Mouse (Mus musculus) ovary, adult 18-20 months (tissue): ENCODE measurements at regions not wholly inside any gene's neighbourhood (a gene's known extent, or its start where the extent isn't known, plus 50 kb on each side); places are given as distances from the start of the nearest gene placed in this dataset.
"Not testable (repeated sequence)": the region's sequence is repeated elsewhere in the genome, so short reads cannot be mapped to it uniquely, and the experiment has no call there.

Experiments
- DNase-seq: peaks from one replicate; pipeline ENCODE4 v3.0.0; 2022; ENCODE audit warnings: low spot score, mixed read lengths

DNA sequence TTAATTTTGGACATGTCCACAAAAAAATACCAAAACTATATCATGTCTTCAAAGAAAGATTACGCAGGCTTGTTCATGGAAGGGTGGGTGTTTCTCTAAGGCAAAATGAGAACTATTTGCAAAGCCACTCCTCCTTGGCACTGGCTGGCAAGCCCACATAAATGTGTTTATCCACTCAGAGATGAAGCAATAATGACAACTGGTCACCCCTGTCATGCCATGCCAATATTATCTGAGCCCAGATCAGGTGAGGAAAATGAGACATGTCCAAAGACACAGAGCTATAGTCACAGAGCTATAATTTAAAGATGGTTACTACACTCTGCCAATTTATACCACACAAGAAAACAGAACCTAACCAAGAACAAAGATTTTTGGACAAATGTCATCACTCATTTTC is 227.0 kb upstream of the Zfp703 start:
- DNase-seq: no peak

DNA sequence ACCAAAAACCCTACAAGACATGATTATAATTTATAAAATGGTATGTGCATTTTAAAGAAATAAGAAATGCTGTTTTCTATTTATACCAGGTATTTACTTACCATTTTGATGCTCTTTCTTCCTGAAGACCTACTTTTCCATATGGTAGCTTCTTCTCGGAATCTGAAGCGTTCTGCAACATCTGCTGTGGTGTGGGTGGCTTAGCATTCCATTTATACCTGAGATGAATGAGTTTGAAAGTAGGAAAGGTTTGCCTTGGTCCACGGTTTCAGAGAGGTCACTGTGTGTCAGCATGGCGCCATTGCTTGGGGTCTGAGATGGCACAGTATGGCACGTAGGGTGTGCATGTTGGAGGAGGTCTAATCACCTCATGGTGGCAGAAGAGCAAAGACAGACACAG is 225.5 kb upstream of the Zfp703 start:
- DNase-seq: no peak

DNA sequence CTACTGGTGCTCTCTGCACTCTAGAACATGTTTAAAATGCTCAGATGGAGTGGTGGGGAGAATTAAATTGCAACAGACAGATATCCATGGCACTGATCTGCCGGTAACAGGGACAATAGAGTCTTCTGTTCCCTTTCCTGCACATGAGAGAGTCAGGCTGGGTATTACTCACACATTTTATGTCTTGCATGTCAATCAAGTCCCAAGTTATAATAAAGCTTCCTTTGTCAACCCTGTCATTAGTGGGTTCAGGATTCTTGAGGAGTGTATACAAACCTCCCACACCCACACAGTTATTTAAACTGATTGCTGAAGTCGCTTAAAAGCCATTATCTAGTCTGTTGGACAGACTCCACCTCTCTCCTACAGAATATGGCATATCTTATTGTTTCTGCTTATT is 220.7 kb upstream of the Zfp703 start:
- no peak for DNase-seq

DNA sequence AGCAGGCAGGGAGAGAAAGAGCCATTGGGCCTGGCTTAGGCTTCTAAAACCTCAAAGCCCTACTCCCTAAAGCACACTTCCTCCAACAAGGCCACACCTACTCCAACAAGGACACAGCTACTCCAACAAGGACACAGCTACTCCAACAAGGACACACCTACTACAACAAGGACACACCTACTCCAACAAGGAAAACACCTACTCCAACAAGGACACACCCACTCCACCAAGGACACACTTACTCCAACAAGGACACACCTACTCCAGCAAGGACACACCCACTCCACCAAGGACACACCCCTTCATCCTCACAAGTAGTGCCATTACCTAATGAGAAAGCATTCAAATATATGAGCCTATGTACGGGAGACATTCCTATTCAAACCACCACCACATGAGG is 216.4 kb upstream of the Zfp703 start:
- no peak for DNase-seq

GRCm38 (mm10) chr8:26762942-26763778 is 214.0 kb upstream of the Zfp703 start:
- DNase-seq: no peak

DNA sequence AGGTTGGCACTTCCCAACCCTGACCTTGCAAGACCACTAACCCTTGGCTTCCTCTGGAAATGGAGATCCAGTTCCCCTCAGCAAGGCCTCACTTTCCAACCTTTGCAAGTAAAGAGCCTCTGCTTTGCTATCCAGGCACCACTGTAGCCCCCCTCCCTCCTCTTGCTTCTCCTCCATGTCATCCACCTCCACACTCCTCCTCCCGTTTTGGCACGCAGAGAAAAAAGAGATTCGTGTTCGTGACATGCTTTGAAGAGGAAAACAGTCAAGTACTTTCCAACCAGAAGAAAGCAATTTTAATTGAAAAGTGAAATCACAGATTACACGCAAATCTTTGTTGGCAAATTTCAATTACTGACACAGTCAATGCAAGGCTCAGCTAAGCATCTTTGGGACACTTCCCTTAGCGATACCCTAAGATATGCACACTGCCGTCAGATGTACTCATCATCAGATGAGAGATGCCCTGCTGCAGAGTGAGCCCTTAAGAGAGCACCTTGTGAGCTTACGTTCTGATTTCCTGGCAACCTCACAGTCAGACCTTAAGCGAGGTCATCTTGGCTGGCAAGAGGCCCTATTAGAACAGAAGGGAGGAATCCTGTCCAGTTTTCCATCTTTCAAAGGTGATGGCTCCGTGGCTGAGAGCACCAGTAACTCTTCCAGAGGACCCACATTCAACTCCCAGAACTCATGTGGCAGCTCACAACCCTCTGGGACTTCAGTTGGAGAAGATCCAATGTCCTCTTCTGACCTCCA is 208.5 kb upstream of the Zfp703 start:
- no peak for DNase-seq

DNA sequence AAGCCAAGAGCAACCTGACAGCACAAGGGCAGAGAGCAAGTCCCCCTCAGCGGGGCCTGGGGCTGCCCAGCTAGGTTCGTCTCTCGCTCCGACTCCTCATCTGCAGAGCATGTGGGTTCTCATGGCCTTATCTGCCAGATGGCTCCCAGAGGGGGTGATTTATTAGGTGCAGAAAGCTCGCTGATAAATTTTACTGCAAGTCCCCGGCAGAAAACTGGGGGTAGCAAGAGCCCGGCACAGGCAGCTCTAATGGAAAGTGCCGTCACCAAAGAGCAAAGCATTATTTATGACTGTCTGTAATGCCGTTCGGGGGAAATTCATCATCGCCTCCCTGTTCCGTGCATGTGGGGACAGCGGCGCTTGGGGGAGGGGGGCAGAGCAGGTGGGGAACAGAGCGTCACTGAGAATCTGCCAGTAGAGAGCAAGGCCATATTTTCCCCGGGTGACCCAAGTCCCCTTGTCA is 206.7 kb upstream of the Zfp703 start:
- DNase-seq: no peak

- no peak for DNase-seq
Measured at GRCm38 (mm10) chr8:26778917-26779537, 198.1 kb upstream of the Zfp703 start.

DNA sequence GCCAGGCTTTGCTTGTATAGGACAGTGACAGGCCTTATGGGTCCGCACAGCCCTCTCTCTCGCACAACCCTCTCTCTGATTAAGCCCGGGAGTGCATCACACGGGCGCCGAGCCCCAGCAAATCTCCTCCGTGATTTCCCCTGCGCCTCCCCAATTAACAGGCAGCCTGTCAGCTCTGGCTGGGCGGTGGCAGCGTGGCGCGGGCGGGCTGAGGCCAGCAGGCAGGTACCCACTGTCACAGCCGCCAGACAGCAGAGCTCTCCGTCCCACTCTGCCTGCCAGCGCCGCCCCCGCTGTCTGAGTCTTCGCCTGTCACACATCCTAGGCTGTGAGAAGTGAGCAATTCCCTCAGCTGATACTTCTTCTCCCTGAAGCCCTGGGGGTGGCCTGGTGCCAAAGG is 196.6 kb upstream of the Zfp703 start:
- DNase-seq: no peak

DNA sequence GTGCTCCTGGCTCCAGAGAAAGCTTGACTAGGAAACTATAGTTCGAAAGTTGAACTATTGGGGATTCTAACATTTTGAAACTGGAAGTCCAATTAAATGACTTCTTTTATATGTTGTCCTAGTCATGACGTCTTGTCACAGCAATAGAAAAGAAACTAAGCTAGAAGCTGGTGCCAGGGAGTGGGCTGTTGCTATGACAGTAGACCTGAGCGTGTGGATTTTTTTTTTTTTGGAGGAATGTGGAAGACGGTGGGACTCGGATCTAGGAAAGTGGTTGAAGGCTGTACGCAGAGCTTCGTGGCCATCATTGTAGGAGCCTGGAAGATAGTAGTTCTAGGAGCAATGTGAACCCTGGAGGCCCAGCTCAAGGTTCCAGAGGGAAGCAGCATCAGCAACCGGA is 194.2 kb upstream of the Zfp703 start:
- not testable (repeated sequence) for DNase-seq

- DNase-seq: no peak
Measured at GRCm38 (mm10) chr8:26784381-26784780, 192.7 kb upstream of the Zfp703 start.

DNA sequence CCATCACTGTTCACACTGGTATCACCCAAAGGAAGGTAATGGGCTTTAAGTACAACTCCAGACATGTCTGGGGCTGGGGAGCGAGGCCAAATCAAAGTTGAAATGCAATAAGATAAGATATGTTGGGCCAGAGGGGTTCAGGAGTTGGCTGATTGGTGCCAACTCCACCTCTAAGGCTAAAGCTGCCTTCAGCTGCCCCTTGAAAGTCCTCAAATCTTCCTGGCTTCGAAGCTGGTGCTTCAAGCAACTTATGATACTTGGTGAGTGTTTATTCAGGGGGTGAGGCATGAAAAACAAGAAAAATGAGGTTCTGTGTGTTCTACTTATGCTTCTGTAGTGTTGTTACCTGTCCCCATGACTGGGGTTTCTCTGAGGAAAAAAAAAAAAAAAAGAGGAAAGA is 185.3 kb upstream of the Zfp703 start:
- no peak for DNase-seq

GRCm38 (mm10) chr8:26793606-26794292 is 183.4 kb upstream of the Zfp703 start:
- DNase-seq: no peak

GRCm38 (mm10) chr8:26794411-26794810 is 182.7 kb upstream of the Zfp703 start:
- DNase-seq: no peak

DNA sequence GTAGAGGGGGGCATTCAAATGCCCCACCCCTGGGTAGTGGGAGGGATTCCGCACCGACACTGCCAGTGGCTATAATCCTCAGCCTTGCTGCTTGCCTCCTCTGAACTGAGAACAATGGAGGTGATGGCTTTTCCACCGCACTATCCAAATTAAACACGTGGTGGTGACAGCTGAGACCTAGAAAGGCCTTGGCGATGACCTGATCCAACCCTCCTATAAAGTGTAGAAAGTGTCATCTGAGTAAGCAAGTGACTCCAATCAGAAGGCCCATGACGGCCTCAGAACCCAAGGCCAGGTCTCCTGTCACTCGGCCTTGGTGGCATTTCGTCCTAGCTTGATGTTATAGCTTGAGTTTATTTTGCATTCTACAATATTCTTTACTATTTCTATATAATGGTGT is 181.5 kb upstream of the Zfp703 start:
- DNase-seq: no peak

DNA sequence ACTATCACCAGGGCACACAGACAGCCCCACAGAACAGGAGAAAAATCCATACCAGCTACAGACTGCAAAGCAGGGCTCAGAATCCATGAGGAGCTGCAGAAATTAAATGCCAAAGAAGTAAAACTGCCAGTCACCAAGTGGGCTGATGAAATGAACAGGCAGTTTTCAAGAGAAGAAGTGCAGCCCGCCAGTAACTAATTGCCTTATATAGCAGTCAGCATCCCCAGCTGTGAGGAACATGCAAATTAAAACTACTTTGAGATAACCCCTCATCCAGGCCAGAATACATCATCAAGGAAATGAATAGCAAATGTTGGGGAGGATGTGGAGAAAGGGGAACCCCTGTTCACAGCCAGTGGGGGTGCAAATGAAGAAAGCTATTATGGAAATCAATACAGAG is 177.3 kb upstream of the Zfp703 start:
- no peak for DNase-seq

- DNase-seq: no peak
Measured at GRCm38 (mm10) chr8:26804089-26804488, 173.0 kb upstream of the Zfp703 start.

GRCm38 (mm10) chr8:26804901-26805341 is 172.2 kb upstream of the Zfp703 start:
- DNase-seq: no peak

DNA sequence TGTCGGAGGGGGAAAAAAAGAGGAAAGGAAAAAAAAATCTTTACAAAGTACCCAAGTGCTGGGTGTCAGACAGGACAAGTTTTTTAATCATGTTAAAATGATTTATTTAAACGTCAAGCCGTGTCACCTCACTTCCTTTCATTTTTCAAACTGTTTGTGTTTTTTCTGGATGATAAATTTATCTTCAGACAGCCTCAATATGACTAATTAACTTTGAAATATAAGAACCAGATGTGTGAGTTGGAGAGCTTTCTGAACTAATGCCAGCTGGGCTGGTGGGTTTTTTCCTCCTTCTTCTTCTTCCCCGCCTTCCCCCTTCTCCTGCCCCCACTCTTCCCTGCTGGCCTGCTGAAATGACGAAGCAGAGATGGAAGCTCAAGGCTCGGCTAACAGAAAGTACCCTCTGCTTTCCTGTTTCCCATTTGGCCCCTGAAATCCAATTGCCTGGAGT is 171.7 kb upstream of the Zfp703 start:
- DNase-seq: no peak

DNA sequence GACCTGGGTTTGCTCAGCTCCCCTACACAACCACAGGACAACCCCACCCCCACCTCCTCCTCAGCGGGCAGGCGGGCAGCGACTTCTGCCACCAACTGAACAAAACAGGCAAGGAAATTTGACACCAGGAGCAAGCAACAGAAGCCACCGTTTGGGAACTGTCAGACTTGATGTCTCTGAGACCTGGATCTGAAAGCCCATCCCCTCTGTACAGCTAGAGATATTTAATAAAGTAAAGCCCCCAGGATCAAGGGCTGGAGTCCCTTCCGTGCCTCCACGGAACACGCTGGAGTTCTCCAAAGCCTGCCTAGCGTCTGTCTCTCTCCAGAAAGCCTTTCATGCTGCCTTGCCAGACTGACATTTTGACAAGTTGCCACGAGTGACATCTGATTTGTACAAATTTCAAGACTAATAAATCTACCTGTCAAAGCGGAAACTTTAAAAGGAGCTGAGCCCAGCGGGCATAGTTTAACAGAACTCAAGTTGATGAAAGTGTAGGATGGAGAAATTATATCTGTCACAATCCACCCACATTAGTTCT is 168.9 kb upstream of the Zfp703 start:
- no peak for DNase-seq

DNA sequence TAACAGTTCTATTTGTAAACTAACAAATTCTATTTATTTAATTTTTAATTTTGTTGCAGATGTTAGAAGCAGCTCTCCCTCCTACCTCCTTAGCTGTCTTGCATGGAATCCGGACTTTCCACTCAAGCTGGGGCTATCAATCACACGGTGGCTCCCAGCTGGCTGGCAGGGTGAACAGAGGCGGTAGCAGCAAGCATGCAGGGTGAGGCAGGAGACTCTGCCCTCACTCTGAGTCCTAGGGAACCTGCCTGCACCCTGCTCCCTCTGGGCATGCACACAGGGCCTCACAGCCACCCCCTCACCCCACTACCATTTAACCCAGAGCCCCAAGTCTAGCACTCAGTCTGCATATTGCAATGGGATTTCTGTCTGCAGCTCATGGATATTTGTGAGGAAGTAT is 168.4 kb upstream of the Zfp703 start:
- no peak for DNase-seq

- DNase-seq: no peak
Measured at GRCm38 (mm10) chr8:26809943-26810342, 167.2 kb upstream of the Zfp703 start.
